Mouse (Mus musculus) kidney, adult 2 months (tissue): Measurements from ENCODE around the gene Lax1. TPM values are rescaled to one million over a fixed set of nuclear protein-coding genes. Genes with fewer than 3 reads are reported as not detected.
"Not testable (repeated sequence)": the region's sequence is repeated elsewhere in the genome, so short reads cannot be mapped to it uniquely, and the experiment has no call there.

ENCODE experiments used
- DNase-seq: peaks from one replicate; pipeline ENCODE4 v3.0.0; 2021
- H3K27ac ChIP-seq: fragments of 200-500 bp; 2 replicates; pipeline ENCODE4 v1.5.1; 2012; ENCODE audit warnings: low read depth, low read length, control low read depth, inconsistent platforms; ENCODE audit not compliant: insufficient read depth
- H3K27me3 ChIP-seq: fragments of 200-500 bp; replicated peaks from 2 replicates; pipeline ENCODE4 v1.6.1; 2012; ENCODE audit warnings: mild to moderate bottlenecking, moderate library complexity, low read length, inconsistent platforms; ENCODE audit not compliant: control insufficient read depth, insufficient read depth
- H3K36me3 ChIP-seq: fragments of 200-500 bp; 2 replicates; pipeline ENCODE4 v1.6.1; 2012; ENCODE audit warnings: mild to moderate bottlenecking, moderate library complexity, low read length, inconsistent platforms; ENCODE audit not compliant: control insufficient read depth, insufficient read depth
- H3K4me1 ChIP-seq: fragments of 200-500 bp; 2 replicates; pipeline ENCODE4 v1.6.1; 2011; ENCODE audit warnings: low read length; ENCODE audit not compliant: control insufficient read depth, insufficient read depth
- H3K4me3 ChIP-seq: fragments of 200-500 bp; 2 replicates; pipeline ENCODE4 v1.5.1; 2011; ENCODE audit warnings: mild to moderate bottlenecking, low read depth, low read length, control low read depth; ENCODE audit not compliant: insufficient read depth
- CTCF ChIP-seq: fragments of 200-500 bp; conservative IDR thresholded peaks from 2 replicates; pipeline ENCODE4 v1.5.1; 2011; ENCODE audit warnings: low read depth, mild to moderate bottlenecking, control low read depth, low read length, moderate library complexity, mixed read lengths; ENCODE audit not compliant: insufficient read depth, insufficient read length
- POLR2A ChIP-seq: fragments of 200-500 bp; IDR thresholded peaks from one replicate; pipeline ENCODE4 v1.6.1; 2011; ENCODE audit warnings: low read depth, low read length, control low read depth
- WGBS: fragments of 180-500 bp; shearing (Covaris S2); methylation state at CpG from one replicate; pipeline ENCODE4 v1.1.7; 2018; 5-methylcytosine and 5-hydroxymethylcytosine counted together
- polyA plus RNA-seq: library from polyadenylated mRNA; depleted of rRNA; stranded (reverse); fragments of >200 nt; gene quantifications from 2 replicates; pipeline ENCODE4 v1.2.3, GENCODE M21; 2012

Lax1 gene
- polyA plus RNA-seq, 1 experiment, result 1.8 TPM

DNA sequence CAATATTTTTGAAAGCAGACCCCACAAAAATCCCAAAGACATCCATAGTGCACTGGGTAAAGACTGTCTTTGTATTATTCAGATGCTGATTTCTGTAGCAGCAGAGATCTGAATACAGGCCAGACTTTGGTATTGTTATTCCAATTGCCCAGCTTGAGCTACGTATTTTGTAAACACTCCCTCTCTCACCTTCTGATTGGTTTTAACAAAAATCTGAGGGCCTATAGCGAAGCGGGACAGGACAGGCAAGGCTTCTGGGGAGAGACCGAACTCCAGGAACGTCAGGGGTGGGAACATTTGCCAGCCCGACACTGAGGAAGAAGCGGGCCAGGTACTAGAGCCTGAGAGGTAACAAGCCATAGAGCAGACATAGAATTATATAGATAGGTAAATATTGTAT is 22.2 kb downstream of the Lax1 start:
- no peaks in the 10 kb centered on the region for H3K36me3 ChIP-seq
- no peak for DNase-seq
- WGBS, result 94% methylated on average over 7 of the region's 7 CpGs

DNA sequence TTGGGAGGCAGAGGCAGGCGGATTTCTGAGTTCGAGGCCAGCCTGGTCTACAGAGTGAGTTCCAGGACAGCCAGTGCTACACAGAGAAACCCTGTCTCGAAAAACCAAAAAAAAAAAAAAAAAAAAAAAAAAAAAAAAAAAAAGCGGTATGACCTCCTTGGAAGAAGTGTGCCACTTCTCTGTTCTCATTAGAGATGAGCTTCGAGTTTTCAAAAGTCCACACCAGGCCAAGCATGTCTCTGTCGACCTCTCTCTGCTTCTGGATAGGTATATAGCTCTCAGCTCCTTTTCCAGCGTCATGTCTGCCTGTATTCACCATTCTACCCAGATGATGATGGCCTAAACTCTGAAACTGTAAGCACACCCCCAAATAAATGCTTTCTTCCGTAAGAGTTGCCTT is 24.2 kb downstream of the Lax1 start:
- H3K4me1 ChIP-seq, H3K4me3 ChIP-seq, H3K27me3 ChIP-seq, H3K36me3 ChIP-seq, H3K27ac ChIP-seq, DNase-seq: not testable (repeated sequence)
- WGBS, result 88% methylated on average over 7 of the region's 8 CpGs

More for the DNA sequence above, 22.2 kb downstream of the Lax1 start:
- H3K4me1 ChIP-seq, result no peaks in the 10 kb centered on the region
- TF ChIP-seq CTCF (no peak), POLR2A (no peak)
- H3K27me3 ChIP-seq, result no peaks in the 10 kb centered on the region
- no peak overlapping the region for H3K27ac ChIP-seq
- H3K4me3 ChIP-seq, result no peak overlapping the region

DNA sequence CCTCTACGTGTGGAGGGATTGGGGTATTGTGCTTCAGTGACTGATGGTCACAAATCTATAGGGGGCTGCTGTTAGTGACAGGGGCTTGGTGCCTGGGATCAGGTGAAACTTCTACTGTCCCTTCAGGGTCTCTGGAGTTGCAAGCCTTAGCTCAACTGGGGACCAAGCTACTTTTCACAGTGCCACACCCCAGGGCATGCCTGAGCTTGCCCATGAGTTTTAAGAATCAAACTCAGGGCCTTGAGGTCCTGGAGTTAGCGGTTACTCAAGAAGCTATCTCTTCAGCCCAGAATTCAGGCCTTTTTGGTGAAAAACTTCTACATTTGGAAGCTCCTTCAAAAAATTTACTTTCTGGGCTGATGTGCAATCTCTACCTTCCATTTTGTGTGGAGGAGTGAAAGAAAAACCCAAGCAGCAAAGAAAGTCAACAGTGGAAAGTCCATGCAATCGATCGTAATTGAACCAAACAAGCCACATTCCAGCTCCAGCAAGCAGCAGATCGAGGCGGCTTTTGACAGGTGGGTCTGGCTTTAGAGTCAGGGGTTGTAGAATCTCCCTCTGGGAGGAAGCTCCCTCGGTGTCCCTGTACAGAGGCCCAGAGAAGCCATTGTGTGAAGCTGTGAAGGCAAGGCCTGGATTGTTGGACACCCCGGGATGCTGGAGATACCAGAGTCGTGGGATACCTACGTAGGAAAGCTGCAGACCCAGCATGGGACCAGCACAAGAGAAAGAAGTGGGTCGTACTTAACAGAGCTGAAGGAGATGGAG is 25.5 kb downstream of the Lax1 start:
- Histone ChIP-seq H3K36me3 (no peaks in the 10 kb centered on the region), H3K4me1 (peaks cover 2% of the 10 kb centered on the region; the same call in 1 of the 2 replicates), H3K27me3 (no peaks in the 10 kb centered on the region), H3K4me3 (no peak overlapping the region), H3K27ac (no peak overlapping the region)
- DNase-seq, result no peak
- TF ChIP-seq CTCF, result no peak
- TF ChIP-seq POLR2A, result no peak
- WGBS, result 83% methylated on average over 11 of the region's 11 CpGs

DNA sequence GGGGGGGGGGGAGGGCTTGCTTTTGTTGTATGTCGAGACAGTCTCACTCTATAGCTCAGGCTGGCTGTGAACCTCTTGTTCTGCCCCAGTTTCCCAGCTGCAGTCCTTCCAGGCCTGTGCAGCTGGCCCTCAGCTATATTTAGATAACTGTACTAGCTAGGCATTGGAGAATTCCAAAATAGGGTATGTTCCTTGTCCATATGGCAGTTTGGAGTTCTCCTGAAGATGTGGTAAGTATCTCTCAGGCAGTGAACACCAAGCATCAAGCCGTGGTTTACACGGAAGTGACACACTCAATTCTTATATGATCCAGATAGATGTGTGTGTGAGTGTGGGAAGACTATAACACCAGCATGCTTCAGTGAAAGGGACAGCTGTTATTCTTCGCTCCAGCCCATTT is 26.5 kb downstream of the Lax1 start:
- H3K4me3 ChIP-seq, result no peak overlapping the region
- H3K36me3 ChIP-seq, result no peaks in the 10 kb centered on the region
- DNase-seq, result no peak
- no peak for TF ChIP-seq CTCF
- no peak overlapping the region for H3K27ac ChIP-seq
- H3K4me1 ChIP-seq, result peaks cover 8% of the 10 kb centered on the region; the same call in 1 of the 2 replicates
- WGBS, result 79% methylated on average over 4 of the region's 4 CpGs
- H3K27me3 ChIP-seq, result no peaks in the 10 kb centered on the region

DNA sequence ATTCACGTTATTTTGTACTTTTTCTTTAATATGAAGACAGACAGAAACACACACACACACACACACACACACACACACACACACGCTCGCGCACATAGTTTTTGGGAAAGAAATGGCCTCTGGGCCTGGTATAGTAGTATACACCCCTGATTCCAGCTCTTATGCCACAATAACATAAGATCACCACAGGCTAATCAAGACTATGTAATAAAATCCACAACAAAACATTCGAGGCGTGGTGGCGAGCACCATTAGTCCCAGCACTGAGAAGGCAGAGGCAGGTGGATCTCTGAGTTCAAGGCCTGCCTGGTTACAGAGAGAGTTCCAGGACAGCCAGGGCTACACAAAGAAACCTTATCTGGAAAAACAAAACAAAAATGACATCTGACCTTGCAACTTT is 27.0 kb downstream of the Lax1 start:
- no peaks in the 10 kb centered on the region for H3K36me3 ChIP-seq
- H3K27ac ChIP-seq, result no peak overlapping the region
- H3K4me3 ChIP-seq, result no peak overlapping the region
- H3K27me3 ChIP-seq, result no peaks in the 10 kb centered on the region
- peaks cover 9% of the 10 kb centered on the region; the same call in 1 of the 2 replicates for H3K4me1 ChIP-seq
- TF ChIP-seq POLR2A (no peak), CTCF (no peak)
- DNase-seq, result no peak
- WGBS, result 93% methylated on average over 7 of the region's 7 CpGs

DNA sequence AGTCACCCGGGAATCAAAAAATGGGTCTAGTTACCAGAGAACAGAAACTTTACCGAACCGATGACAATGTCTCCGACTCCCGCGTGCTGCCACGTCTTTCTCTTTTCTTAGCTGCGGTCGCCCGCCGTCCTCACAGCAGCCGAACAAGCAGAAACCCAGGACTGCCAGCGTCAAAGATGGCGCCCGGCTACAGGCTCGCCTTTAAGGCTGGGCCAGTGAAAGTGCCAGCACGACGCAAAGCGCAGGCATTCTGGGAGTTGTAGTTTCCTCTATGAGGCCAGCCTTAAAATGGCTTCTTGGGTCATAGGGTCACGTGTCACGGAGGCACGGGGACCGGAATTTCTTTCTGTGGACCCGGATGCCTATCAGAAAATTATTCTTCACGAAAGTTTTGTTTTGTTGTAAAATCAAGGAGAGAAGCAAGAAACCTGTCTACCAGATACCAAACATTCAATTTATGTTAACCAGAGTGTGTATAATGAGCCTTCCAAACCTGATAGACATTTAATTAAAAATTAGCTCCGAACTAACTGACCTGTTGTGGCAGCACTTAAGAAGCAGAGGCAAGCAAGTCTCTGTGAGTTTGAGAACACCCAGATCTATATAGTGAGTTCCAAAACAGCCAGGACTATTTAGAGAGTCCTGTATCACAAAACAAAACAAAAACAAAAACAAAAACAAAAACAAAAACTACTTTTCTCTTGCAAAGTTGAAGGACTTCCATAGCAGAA is 28.5 kb downstream of the Lax1 start, which contains the start of gene Gm38394:
TSS of gene Gm38394 (minus strand) at position 116 of the 731 bp plus-strand sequence.
- Histone ChIP-seq H3K4me1 (peaks cover 19% of the 10 kb centered on the region; the same call in 1 of the 2 replicates), H3K27me3 (no peaks in the 10 kb centered on the region), H3K27ac (peak within 1 kb of the TSS; percentile 93), H3K4me3 (peak within 1 kb of the TSS; percentile 91), H3K36me3 (peaks cover 3% of the 10 kb centered on the region; the same call in 1 of the 2 replicates)
- peak; percentile 98 for DNase-seq
- 1% methylated on average over 26 of the region's 26 CpGs for WGBS
- TF ChIP-seq POLR2A, result peak; percentile 61
- no peak for TF ChIP-seq CTCF

DNA sequence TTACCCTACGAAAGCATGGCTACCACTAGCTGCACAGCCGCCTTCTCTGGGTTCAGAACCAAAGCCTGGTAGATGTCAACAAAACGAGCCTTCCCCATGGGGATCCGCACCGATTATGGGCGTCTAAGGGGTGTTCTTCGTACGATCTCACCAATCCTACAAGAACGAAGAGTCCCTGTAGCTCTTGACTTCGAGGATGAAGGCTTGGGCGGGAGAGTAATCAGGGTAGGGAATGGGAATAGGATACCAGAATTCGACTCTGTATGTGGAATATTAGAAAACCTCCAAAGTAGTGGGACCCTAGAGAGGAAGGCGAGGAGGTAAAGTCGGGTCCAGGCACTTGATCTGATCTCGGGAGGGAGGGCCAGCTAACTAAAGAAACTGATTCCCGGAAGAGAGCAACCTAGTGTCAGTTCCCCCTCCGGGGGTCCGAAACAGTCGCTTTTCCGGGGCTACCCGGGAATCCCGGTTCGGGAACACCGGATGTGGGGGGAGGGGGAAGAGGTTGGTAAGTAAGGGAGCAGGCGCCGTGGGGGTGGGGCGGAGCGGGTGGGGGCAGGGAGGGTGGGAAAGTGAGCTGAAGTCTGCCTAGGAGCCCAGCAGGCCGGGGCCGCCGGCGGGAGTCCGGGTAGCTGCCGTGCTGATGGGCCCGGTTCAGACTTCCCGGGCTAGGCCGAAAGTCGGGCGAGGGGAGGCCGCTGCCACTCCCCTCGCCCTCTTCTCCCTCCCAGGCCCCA is 29.3 kb downstream of the Lax1 start, which contains the start of gene Zbed6:
TSS of gene Zbed6 (minus strand) at position 420 of the 737 bp plus-strand sequence.
- peak; percentile 80 for DNase-seq
- under 1% methylated on average over 41 of the region's 41 CpGs for WGBS
- peak within 1 kb of the TSS; percentile 93 for H3K27ac ChIP-seq
- H3K4me3 ChIP-seq, result peak within 1 kb of the TSS; percentile 91
- no peak for TF ChIP-seq CTCF
- no peak for TF ChIP-seq POLR2A
- H3K27me3 ChIP-seq, result no peaks in the 10 kb centered on the region
- peaks cover 3% of the 10 kb centered on the region; the same call in 1 of the 2 replicates for H3K36me3 ChIP-seq
- H3K4me1 ChIP-seq, result peaks cover 19% of the 10 kb centered on the region; the same call in 1 of the 2 replicates
